Mouse (Mus musculus) spleen, postnatal 10 days (tissue): ENCODE measurements around the gene Apoa1.
A peak's percentile ranks its signal among the peaks of the same experiment; 100 is the strongest.

Experiments used
- DNase-seq, 2 experiments: peaks; one replicate each; pipeline ENCODE4 v3.0.0; 2021 to 2022; ENCODE audit warnings: low spot score in 2 of 2

Apoa1 gene

DNA sequence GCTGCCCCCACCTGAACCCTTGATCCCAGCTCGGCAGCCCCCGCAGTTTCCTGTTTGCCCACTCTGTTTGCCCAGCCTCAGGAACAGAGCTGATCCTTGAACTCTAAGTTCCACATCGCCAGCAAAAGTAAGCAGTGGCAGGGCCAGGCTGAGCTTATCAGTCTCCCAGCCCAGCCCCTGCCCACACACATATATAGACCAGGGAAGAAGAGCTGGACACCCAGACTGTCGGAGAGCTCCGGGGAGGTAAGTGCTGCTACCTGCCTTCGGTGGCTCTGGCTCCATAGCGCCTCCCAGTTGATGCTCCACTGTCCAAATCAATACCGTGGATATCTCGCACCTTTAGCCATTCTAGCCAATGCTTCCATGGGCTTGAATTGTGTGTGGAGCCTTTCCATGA, at the start of gene Apoa1:
TSS of gene Apoa1 (plus strand) at position 90 of the 400 bp plus-strand sequence.
- DNase-seq, result no peak

GRCm38 (mm10) chr9:46178595-46178994, 49.8 kb upstream of the Apoa1 start:
- DNase-seq, result no peak

- no peak for DNase-seq
Observed at GRCm38 (mm10) chr9:46181297-46181696, 47.1 kb upstream of the Apoa1 start.

DNA sequence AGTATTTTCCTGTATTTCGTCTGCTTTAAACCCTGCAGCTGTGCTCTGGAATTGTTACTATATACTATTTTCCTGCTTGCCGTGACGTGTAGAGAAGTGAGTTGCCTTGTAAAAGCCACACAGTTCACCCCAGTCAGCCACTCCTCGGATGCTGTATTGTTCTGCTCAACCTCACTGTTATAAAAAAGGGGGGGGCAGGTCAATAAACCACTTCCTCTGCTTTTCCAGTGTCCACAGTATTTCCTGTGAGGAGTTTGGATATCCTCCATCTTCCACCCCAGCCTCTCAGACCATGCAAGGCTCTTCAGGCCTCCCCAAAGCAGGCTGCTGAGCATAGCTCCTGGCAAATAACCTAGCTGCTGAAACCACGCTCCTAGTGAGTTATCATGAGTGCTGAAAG, 43.8 kb upstream of the Apoa1 start:
- DNase-seq, result no peak

DNA sequence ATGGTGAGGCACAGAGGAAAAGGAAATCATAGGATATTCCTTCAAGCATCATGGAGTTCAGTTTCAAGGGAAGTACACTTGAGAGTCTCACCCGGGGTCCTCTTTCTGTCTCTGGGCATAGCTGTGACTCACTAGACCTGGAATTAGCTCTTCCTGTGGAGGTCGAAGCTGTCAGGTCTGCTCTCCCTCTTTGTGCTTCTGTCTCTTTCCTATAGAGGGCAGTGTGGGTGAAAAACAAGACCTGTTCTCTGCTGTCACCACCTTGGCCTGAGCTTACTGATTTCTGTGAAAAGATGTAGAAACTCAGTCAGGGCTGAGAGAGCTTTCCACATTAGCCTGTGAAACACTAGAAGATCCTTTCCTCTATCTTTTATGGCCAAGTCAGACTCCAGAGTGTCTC, 43.2 kb upstream of the Apoa1 start:
- DNase-seq, result peak in 1 of 2 experiments; percentile 29

- no peak for DNase-seq
Observed at GRCm38 (mm10) chr9:46186387-46186786, 42.0 kb upstream of the Apoa1 start.

GRCm38 (mm10) chr9:46188370-46188769, 40.0 kb upstream of the Apoa1 start:
- no peak for DNase-seq

DNA sequence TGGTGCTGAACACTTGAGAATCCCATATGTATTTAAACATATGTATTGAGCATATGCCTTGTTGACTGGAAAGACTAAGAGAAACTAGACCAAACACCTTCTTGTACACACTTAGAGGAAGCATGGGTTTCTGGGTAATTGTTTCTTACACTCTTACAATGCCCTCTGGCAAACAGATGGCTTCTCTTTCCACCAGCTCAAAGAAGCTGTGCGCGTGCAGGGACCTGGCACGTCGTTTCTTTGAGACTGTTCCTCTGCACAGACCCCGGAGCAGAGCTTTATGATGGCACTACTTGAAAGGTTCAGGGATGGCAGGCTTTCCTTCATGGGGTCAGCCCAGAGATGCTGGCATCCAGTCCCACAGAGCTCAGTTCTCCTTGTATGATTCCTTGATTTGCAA, 39.4 kb upstream of the Apoa1 start:
- DNase-seq, result no peak

- no peak for DNase-seq
Observed at GRCm38 (mm10) chr9:46189381-46189780, 39.0 kb upstream of the Apoa1 start.

DNA sequence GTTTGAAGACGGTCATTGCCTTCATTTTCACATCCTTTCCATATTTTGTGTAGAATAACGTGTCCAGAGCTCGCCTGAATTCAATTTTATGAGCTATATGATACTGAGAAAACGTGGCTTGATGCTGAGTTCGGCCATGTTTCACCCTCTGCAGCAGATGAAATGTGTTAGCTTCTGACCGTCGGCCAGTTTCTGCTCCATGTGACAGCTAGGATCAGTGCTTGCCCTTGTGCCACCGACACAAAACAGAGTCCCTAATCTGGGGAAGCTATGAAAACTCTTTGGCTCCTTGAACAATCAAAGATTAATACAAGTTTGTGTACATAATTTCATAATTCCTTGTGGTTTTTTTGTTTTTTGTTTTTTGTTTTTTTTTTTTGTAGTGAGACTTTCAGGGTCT, 37.1 kb upstream of the Apoa1 start:
- DNase-seq, result no peak

- no peak for DNase-seq
Observed at GRCm38 (mm10) chr9:46191644-46192043, 36.7 kb upstream of the Apoa1 start.

DNA sequence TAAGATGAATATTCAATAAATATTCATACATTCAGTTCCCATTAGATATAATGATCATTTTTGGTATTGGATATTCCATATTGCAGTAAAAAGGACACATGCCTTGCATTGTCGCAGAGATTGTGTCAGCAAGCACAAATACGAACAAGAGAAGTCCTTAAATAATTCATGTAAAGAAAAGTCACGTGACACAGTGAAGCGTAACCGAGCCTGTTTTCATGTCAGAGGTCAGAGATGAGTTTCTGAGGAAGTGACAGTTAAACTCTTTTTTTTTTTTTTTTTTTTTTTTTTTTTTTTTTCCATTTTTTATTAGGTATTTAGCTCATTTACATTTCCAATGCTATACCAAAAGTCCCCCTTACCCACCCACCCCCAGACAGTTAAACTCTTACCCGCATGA, 35.7 kb upstream of the Apoa1 start:
- no peak for DNase-seq

GRCm38 (mm10) chr9:46194809-46195208, 33.6 kb upstream of the Apoa1 start:
- no peak for DNase-seq

DNA sequence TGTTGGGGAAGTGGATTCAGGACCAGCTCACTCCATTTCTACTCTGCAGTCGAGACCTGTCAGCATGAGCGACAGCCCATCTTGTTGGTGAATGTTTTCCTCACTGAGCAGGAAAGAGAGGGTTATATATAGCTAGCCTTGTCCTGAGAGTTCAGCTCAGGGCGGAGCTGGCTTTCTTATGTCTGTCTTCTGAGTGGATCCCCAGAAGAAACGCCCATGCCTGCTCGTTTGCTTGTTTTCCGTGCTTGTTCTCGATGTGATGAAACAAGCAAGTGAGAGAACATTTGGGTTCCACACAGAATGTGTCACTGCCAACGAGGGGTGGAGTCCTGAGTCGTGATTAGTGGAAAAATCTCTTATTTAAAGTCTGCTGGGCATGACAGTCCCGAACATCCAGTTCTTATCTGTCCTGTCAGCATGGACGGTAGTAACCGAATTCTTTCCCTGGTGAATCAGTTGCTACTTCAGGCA, 31.6 kb upstream of the Apoa1 start:
- no peak for DNase-seq

DNA sequence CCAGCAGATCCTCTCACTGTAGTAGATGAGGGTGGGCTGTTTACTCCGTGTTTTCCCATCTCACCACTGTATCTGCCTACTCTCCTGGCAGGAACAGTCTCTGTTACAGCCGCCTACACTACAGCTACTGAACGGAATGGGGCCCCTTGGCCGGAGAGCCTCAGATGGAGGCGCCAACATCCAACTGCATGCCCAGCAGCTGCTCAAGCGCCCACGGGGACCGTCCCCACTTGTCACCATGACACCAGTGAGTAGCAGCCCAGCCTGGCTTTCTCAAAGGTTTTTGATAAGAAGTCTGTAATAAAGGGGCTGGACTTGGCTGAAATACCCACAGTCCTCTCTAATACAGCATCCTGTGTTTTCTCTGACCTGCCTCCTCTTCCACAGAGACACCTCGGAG, 29.9 kb upstream of the Apoa1 start:
- no peak for DNase-seq

DNA sequence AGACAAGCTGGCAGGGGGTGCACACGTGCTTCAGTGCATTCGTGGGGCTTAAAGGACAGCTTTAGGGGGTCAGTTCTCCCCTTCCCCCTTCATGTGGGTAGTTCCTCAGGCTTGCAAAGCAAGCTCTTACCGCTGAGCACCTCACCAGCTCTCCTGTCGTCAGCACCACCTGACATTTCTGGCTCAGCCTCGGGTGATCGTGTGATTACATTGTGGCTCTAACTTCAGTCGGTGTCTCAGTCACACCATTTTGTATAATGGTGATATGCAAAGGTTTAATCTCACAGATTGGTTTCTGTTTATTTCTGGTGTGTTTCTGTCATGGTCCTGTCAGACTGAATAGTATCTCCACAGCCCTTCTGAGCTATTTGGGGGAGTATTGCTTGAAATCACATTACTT, 29.4 kb upstream of the Apoa1 start:
- no peak for DNase-seq

DNA sequence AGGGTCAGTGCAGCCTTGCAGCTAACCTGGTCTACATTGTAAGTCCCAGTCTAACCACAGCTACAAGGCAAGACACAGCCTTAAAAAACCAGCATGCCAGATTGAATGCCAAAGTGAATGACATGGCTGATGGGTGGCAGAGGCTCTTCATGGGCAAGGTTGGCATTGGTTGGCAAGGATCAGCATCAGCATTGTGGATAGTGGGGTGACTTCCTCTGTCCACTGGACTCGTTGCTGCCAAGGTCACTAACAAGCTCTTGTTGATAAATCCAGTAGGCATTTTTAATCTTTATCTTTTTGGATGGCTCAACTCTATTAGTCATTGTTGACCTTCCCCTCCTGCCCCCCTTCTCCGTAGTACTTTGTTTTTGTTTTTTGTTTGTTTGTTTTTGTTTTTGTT, 28.8 kb upstream of the Apoa1 start:
- no peak for DNase-seq

DNA sequence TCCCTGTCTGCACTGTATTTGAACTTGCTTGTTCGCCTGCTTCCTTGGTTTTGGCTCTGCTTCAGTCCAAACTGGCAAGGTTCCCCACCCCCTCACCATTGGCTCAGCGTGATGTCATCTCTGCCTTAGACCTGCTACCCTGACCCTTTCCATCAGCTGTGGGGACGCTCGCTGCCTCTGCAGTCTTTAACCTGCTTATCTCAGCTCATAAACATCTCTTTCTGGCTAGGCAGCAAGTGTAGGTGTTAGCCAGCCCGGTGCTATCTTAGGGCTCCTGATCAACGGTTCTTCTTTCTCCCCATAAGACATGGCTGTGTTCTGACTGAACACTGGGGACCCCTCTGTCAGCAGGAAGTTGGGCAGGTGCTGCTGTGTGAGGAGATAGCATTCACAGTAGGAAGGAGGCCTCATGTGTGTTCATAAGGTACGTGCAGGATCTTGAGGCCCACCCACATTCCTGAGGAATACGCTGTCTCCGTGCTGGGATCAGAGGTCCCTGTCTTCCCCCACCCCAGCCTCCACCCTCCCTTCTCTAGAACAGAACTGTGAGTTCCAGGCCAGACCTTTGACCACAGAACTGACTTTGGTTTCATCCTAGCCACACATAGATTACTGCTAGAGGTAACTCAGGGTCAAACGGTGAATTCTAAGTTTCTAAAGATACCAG, 21.4 kb upstream of the Apoa1 start:
- no peak for DNase-seq

DNA sequence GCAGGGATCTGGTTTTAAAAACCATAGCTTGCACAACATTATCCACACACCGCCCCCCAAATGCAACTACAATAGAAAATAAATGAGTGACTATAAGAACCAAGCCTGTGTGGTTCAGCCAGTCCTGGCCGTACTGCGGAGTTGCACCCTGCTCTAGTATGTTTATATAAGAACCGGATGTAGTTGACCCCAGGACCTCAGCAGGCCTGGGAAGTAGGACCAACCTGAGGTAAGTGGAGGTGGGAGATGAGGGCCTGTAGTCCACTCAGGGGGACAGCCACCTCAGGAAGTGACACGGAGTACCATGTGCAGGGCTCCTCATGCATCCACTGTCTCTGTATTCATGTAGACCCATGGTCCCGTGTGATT, 20.9 kb upstream of the Apoa1 start:
- no peak for DNase-seq

GRCm38 (mm10) chr9:46208401-46208974, 19.9 kb upstream of the Apoa1 start:
- DNase-seq, result no peak

GRCm38 (mm10) chr9:46210473-46210872, 17.9 kb upstream of the Apoa1 start:
- no peak for DNase-seq

GRCm38 (mm10) chr9:46214276-46214675, 14.1 kb upstream of the Apoa1 start:
- DNase-seq, result no peak

- DNase-seq, result no peak
Observed at GRCm38 (mm10) chr9:46214946-46215337, 13.4 kb upstream of the Apoa1 start.
